Mouse (Mus musculus) lung, postnatal 14 days (tissue): ENCODE data around the gene Adamts12.

Experiments
- DNase-seq: peaks from one replicate; pipeline ENCODE4 v3.0.0; 2021

The Adamts12 gene

DNA sequence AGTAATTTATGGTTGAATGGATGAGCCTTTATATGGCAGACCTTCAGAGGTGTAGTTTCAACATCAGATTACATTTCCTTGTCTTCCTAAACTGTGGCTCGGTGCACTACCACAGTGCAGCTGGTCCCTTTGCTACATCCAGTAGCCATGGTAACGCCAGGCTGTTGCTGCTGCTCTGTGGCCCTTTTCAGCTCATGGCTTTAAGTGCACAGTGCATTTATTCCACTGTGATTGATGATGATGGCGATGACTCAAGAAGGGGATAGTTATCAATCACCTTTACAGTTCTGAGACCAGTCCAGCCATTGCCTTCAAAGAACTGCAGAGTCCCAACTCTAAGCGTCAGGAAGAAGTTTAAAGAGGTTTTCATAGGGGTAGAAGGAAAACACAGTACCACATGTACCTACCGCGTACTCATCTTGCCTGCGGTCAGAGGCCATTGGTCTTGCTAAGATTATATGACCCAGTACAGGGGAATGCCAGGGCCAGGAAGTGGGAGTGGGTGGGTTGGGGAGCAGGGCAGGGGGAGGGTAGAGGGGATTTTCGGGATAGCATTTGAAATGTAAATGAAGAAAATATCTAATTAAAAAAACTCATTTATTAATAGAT is 18.5 kb downstream of the Adamts12 start:
- no peak for DNase-seq

- no peak for DNase-seq
These were observed 19.1 kb downstream of the Adamts12 start for GRCm38 (mm10) chr15:11083678-11084077.

DNA sequence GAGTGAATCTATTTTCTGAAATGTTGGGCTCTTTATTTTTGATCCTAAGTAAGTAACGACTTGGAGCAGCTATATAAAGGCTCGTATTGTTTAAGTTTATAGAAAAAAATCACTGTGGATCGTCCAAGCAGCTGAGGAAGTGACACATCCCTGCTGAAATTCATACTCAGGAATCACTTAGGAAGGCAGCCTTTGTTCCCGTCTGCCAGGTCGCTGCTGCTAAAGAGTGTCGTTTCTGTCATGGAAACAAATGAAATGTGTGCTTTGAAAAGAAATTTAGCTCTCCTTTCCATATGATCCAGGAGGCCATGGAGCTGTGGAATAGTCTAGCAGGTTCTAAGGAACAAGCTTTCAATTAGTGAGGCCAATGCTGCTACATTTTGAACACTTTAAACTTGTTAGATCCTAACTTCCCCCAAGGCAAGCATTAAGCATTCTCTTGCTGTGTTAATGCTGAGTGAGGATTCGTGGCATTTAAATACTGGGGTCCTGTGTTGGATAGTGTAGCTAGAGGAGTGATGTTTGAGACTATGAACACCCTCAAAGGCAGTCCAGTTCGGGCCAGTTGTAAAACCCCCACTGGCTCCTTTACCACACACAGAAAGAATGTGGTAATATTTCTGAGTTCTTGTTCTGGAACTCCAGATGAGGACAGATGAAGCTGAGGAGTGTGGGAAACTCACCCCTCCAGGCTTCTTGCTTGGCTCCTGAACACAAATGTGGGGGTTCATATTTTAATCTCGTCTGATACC is 19.8 kb downstream of the Adamts12 start:
- DNase-seq: no peak

DNA sequence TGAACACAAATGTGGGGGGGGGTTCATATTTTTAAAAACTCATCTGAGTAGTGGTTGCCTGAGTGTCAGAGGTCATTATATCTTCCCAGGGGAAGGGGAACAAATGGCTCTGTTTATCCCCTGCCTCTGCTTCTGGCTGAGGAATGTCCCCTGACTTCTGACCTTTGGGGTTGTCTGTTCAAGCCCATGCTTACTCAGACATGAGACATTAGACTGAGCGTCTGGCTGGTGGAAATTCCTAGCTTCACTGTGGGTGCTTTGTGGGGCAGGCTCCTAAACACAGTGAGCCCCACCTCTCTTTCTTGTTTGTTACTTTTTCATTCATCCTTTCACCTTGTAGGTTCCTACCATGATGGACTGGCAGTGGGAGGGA is 20.4 kb downstream of the Adamts12 start:
- DNase-seq: no peak

- no peak for DNase-seq
These were observed 24.9 kb downstream of the Adamts12 start for GRCm38 (mm10) chr15:11089494-11089893.

GRCm38 (mm10) chr15:11095566-11095965 is 31.0 kb downstream of the Adamts12 start:
- peak; percentile 7 for DNase-seq

DNA sequence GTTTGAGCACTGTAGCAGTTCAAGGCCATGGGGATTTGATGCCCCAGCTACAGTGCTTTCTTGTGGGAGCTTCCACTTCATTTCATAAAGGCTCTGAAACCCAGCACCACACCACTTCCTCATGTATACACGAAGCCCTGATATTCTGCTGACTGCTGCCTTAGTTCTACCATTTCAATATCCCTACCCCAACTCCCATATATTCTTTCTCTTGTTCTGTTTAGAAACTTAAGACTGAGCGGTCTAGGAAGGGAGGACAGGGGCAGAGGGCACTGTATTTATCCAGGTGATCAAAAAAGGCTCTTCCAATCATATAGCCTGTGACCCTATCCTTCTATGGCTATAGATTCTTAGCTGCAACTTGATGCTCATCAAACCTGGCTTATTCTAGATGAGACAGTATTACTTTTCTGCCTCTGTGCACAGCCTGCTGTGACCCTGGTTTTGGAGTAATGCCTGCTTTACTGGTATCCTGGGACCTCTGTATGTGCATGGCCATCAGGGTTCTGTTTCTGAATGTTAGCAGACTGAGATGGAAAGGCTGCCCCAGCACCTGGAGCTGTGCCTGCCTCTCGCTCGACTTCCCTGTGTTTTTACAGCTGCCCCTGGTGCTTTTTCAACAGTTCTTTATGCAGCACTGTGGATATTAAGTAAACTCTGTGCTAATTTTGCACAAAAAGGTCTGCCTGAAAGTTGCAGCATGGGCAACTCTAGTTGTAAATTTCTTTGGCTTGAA is 33.5 kb downstream of the Adamts12 start:
- DNase-seq: no peak

GRCm38 (mm10) chr15:11098940-11099339 is 34.4 kb downstream of the Adamts12 start:
- no peak for DNase-seq

DNA sequence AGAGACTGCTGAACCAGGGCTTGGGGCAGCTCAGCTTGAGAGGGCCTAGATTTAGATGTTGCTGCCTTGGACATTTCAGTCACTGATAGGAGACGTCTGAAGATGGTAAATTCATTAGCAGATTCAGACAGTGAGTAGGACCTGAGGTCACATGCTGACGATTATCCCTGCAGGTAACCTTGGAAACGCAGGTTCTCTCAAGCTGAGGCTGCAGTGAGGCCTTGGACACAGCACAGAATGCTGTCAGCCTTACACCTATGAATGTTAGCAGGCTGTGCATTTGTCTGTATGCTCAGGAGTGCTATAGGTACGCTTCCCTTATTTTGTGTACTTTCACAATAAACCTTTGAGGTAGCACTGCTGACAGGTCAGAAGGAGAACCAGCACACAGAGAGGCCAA is 36.3 kb downstream of the Adamts12 start:
- no peak for DNase-seq

GRCm38 (mm10) chr15:11105101-11105500 is 40.5 kb downstream of the Adamts12 start:
- no peak for DNase-seq

- no peak for DNase-seq
These were observed 42.8 kb downstream of the Adamts12 start for GRCm38 (mm10) chr15:11107376-11107775.

GRCm38 (mm10) chr15:11114631-11115197 is 50.1 kb downstream of the Adamts12 start:
- no peak for DNase-seq

DNA sequence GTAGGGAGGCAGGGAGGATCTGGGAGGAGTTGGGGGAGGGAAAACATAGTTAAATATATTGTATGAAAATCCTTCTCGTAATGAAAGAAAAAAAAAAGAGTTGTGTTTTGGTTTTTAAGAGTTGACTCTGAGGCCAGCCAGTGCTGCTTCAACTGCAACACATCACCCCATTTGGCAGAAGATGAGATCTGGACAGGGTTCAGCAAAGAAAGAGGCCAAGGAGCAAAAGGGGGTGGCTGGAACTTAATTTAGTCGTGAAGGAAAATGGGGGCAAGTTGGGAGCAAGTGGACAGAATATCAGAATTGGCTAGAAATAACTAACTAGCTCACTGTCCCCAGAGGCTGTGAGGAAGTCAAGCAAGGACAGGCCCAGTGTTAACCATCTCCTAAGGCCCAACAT is 51.7 kb downstream of the Adamts12 start:
- DNase-seq: peak; percentile 59

- no peak for DNase-seq
These were observed 52.3 kb downstream of the Adamts12 start for GRCm38 (mm10) chr15:11116853-11117252.

DNA sequence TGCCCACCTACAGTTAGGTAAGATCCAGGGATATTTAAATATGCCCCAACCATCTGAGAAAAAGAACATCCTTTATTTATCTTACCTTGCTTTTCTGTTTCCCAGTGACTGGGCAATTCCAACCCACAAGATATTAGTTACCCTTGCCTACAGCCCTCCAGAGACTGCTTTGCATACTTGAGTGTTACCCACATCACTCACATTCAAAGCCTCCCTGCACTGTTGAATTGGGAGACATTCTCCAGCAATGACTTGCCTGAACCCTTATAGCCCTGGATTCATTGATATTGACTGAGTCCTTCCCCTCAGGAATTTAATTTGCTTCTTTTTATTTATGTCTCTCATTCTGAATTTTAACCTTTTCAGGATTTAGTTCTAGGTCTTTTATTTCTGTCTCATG is 53.8 kb downstream of the Adamts12 start:
- DNase-seq: no peak

DNA sequence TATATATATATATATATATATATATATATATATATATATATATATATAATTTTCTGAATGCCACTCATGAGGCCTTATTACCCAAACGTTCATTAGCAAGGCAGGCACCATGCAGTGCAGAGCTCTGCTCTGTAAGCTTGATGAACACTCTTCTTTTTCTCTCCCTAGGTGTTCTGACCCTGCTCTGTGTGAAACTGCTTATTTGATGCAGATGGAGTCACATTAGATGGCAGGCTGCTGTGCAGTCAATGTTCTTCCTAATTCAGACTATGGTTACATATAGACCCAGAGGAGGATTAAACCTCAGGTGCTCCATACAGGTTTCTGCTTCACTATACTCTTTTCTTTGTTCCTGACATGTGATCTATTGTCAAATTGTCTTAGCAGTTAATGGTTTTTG is 57.1 kb downstream of the Adamts12 start:
- no peak for DNase-seq

- no peak for DNase-seq
These were observed 60.8 kb downstream of the Adamts12 start for GRCm38 (mm10) chr15:11125361-11125760.

- no peak for DNase-seq
These were observed 63.9 kb downstream of the Adamts12 start for GRCm38 (mm10) chr15:11128457-11128856.

- DNase-seq: no peak
These were observed 68.3 kb downstream of the Adamts12 start for GRCm38 (mm10) chr15:11132586-11133558.

DNA sequence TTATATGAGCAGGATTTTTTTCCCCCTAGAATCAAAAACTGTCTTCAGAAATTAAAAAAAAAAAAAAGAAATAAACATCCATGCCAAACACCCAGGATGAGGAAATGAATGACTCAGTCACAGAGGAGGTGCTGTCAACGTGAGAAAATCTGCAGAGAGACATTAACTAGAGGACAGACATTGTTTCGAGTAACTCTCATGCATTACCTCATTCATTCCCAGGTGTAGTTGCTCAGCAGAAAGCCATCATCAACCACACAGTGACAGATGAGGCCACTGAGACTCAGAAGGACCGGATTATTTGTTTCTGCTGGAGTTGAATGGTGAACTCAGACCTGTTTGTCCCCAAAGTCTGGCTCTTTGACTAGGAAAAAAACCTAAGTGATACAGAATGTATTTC is 81.0 kb downstream of the Adamts12 start:
- DNase-seq: no peak

DNA sequence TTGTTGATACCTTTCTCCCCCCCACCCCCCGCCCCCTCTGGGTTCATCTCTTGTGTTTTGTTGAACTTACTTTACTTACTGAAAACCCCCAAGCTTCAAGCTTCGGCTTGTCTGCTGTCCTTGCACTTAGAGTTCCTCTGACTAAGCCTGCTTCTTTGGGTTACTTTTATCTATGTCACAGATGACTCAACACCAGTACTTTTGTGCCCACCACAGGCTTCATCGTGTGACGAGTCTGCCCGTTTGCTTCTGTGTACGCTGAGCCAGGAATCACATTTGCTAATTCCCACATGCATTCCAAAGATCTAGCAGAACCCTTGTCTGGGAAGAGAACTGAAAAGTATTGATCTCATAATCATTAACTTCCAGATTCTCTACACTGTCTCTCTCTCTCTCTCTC is 94.8 kb downstream of the Adamts12 start:
- no peak for DNase-seq

DNA sequence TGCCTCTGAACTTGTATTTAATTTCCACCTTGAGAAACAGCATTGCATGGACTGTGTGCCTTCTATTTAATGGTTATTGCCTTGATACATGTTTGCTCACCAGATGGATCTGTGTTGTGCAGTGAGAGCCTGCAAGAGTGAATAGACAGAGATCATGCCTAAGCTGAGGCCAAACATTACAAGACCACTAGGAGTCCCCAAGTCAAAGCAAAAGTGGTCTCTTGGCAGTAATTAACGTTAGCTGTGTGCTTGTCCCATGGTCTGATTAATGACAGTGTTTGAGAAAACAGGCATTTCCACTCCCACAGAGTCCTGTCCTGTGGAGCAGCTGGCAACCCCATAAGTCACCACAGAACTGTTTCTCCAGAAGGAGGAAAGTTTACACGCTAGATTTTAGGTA is 96.2 kb downstream of the Adamts12 start:
- DNase-seq: no peak

GRCm38 (mm10) chr15:11165883-11166282 is 101.3 kb downstream of the Adamts12 start:
- DNase-seq: no peak
